In the genomic region with DNA sequence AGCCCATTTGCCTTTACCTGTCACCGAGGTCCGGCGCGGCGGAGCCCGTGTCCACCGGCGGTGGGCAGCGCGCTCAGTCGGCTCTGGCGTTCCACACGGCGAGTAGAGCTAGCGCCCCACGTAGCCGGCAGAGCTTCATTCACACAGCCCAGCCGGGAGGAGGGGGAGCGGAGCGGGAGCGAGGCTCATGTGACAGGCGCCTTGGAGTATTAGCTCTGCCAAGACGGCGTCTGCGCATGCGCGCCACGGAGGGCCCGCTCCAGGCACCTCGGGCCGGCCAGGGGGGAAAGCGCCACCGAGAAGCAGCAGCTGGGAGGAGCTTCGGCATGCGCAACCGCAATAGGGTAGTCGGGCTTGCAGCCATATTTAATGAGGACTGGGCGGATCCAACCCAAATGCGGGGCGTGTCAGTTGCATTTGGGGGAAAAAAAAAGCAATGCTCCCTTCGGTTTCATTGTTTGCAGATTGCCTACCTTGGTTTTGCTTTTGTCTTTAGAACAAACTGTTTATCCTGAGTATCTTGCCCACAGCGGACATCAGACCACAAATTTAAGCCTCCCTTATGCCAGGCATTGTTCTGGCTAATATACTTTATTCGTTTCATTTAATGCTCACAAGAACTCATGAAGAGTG, we compare ENCODE assay signal across 8 mouse cellular contexts. TPM values are rescaled to one million over a fixed set of nuclear protein-coding genes. Genes with fewer than 3 reads are reported as not detected.
DNase-seq lines count a peak whose midpoint lies in the region; ATAC-seq and TF ChIP-seq lines count a peak whose summit lies in the region.

A gene (minus strand): TSS at position 270 of the 633 bp plus-strand sequence.

- H3K4me3 ChIP-seq in bone marrow macrophage, adult 2 months (ENCODE audit: insufficient read depth, low read length), result peak within 1 kb of the TSS; percentile 94
- peak within 1 kb of the TSS; percentile 89 for H3K4me3 ChIP-seq in embryonic fibroblast, embryonic 13.5 days (ENCODE audit: insufficient read depth, low read length)
- peak within 1 kb of the TSS; percentile 72 for H3K4me3 ChIP-seq in heart, embryonic 10.5 days
- H3K4me3 ChIP-seq in kidney, embryonic 15.5 days (replicated peaks), result peak within 1 kb of the TSS; percentile 61

- peaks cover 11% of the 10 kb centered on the region for H3K4me1 ChIP-seq in bone marrow macrophage, adult 2 months (ENCODE audit: control insufficient read depth, insufficient read depth, low read length)
- H3K4me1 ChIP-seq in embryonic fibroblast, embryonic 13.5 days (ENCODE audit: control insufficient read depth, insufficient read depth, low read length), result no peaks in the 10 kb centered on the region; the same call in 1 of the 2 replicates
- H3K4me1 ChIP-seq in heart, embryonic 10.5 days, result 0 out of 2 replicates have a peak, but pooled peaks cover 2% of the 10 kb centered on the region
- H3K4me1 ChIP-seq in kidney, embryonic 15.5 days, result 0 out of 2 replicates have a peak, but pooled peaks cover 3% of the 10 kb centered on the region

- no peaks in the 10 kb centered on the region for H3K36me3 ChIP-seq in heart, embryonic 10.5 days
- no peaks in the 10 kb centered on the region for H3K36me3 ChIP-seq in kidney, embryonic 15.5 days

- peak within 1 kb of the TSS; percentile 86 for H3K27ac ChIP-seq in bone marrow macrophage, adult 2 months (ENCODE audit: insufficient read depth, low read depth, low read length)
- H3K27ac ChIP-seq in embryonic fibroblast, embryonic 13.5 days (ENCODE audit: insufficient read depth, low read length), result peak within 1 kb of the TSS; percentile 82
- peak within 1 kb of the TSS; percentile 92 for H3K27ac ChIP-seq in heart, embryonic 10.5 days
- peak within 1 kb of the TSS; percentile 95 for H3K27ac ChIP-seq in kidney, embryonic 15.5 days

- DNase-seq in A20 (ENCODE audit: low read depth, low spot score), result peak; percentile 93
- peak; percentile 97 for DNase-seq in heart, embryonic 10.5 days (ENCODE audit: low spot score)
- DNase-seq in liver, result peak; percentile 95
- DNase-seq in spleen, postnatal 4 days (ENCODE audit: low spot score in 2 of 2), result peak; percentile 89 to 95

- peak within 1 kb of the TSS; percentile 66 for H3K9ac ChIP-seq in kidney, embryonic 15.5 days

- H3K27me3 ChIP-seq in heart, embryonic 10.5 days (ENCODE audit: insufficient read depth, poor library complexity, severe bottlenecking), result peaks cover 8% of the 10 kb centered on the region; the same call in 1 of the 2 replicates
- H3K27me3 ChIP-seq in kidney, embryonic 15.5 days, result no peaks in the 10 kb centered on the region

- 24% methylated on average over 43 of the region's 43 CpGs for WGBS in heart, embryonic 10.5 days
- 16% methylated on average over 43 of the region's 43 CpGs for WGBS in kidney, embryonic 15.5 days

- peak within 1 kb of the TSS; percentile 63 for H3K4me2 ChIP-seq in kidney, embryonic 15.5 days

- peak; percentile 98 for ATAC-seq in kidney, embryonic 15.5 days (replicated peaks; ENCODE audit: low FRiP score)
- peak; percentile 97 for ATAC-seq in monocyte, adult 5-6 weeks (replicated peaks; ENCODE audit: insufficient number of reproducible peaks, low FRiP score, low TSS enrichment, poor library complexity, severe bottlenecking)

- no peaks in the 10 kb centered on the region for H3K9me3 ChIP-seq in heart, embryonic 10.5 days
- no peaks in the 10 kb centered on the region for H3K9me3 ChIP-seq in kidney, embryonic 15.5 days (replicated peaks)

- TF ChIP-seq CTCF in bone marrow macrophage, adult 2 months (IDR thresholded peaks at IDR 0.05; ENCODE audit: low read depth, low read length), result no peak
- TF ChIP-seq CTCF in embryonic fibroblast, embryonic 13.5 days (IDR thresholded peaks at IDR 0.05; ENCODE audit: borderline replicate concordance, insufficient read depth, low read length), result no peak

- TF ChIP-seq POLR2A in bone marrow macrophage, adult 2 months (IDR thresholded peaks at IDR 0.05; ENCODE audit: borderline replicate concordance, low read depth, low read length), result no peak
- peak; percentile 68 for TF ChIP-seq POLR2A in embryonic fibroblast, embryonic 13.5 days (IDR thresholded peaks at IDR 0.05; ENCODE audit: low read depth, low read length)

RNA-seq across cellular contexts. Expression of the gene that starts here (rescaled TPM):
- 20.3 and 21.2 TPM in 2 replicates for polyA plus RNA-seq in bone marrow macrophage, adult 2 months (2012; ENCODE audit: insufficient read depth, insufficient read length, missing spikeins)
- polyA plus RNA-seq in embryonic fibroblast, embryonic 13.5 days (2011; ENCODE audit: insufficient read length, low read depth, missing spikeins), result 47.5 and 54.7 TPM in 2 replicates
- polyA plus RNA-seq in heart, embryonic 10.5 days (2016; fragmentation: Nextera tagmentation; extraction: Ambion mirVana), result 19.9 and 28.7 TPM in 2 replicates
- 13.6 and 13.9 TPM in 2 replicates for polyA plus RNA-seq in kidney, embryonic 15.5 days (2015; fragmentation: Nextera tagmentation; extraction: Ambion mirVana)
- 7.4 to 14.2 TPM (median 8.6 TPM) in 3 replicates for total RNA-seq in monocyte, adult 5-6 weeks (2017)

Comparison
In these comparisons a context has a peak if more than half of its experiments do, and no peak if none do; other contexts are left out.
1. Peak in every context shown above with its lines: DNase-seq, ATAC-seq, H3K4me3 ChIP-seq and H3K27ac ChIP-seq.